Mouse (Mus musculus) thymus, postnatal 14 days (tissue): ENCODE data around the gene Slc34a2.

Experiments used
- DNase-seq: peaks from one replicate; pipeline ENCODE4 v3.0.0; 2021

Gene Slc34a2

GRCm38 (mm10) chr5:53114616-53115267 is 76.9 kb downstream of the Slc34a2 start:
- no peak for DNase-seq

- no peak for DNase-seq
These were observed 80.3 kb downstream of the Slc34a2 start for GRCm38 (mm10) chr5:53118212-53118611.

GRCm38 (mm10) chr5:53119689-53120088 is 81.8 kb downstream of the Slc34a2 start:
- no peak for DNase-seq
